Mouse (Mus musculus): ENCODE results near the gene Hmcn2.

The Hmcn2 gene

DNA sequence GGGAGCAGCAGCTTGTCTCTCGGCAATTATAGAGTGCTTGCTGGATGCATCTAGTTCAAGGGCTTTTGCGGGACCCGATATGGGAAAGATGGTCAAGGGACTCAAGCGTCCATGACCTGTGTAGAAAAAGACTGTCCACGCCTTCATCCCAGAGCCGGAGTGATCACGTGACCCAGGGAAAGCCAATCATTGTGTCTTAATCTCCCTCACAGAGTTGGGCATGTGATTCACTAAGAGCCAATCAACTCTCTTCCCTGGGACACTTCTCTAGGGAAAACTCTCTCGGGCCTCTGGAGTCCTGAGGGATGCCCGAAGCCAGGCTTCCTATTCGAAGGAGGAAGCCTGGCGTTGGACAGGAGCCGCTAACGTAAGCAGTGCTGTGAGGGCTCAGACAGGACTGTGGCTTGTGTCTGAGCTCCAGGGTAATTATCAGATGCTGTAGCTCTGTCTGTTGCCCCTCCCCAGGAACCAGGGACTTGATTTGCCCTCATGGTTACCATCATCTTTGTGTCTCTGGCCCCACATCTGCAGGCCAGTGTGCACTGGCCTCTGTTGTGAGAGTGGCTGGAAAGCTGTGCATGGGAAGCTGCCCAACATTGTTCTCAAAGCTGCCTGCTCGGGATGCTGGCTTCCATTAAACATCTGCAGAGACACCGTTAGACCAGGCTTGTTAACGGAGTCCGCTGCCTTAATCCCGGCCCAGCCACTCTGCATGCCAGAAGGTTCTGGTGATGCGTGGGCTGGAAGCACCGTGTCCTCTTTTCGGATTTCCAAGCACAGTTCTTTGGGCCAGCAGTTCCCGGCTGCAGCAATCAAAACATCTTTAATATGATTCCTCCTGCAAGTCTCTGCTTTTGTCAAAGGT, 9.2 kb upstream of the Hmcn2 start:
- in situ Hi-C loops (cut with MboI, MseI), result no loop called here

DNA sequence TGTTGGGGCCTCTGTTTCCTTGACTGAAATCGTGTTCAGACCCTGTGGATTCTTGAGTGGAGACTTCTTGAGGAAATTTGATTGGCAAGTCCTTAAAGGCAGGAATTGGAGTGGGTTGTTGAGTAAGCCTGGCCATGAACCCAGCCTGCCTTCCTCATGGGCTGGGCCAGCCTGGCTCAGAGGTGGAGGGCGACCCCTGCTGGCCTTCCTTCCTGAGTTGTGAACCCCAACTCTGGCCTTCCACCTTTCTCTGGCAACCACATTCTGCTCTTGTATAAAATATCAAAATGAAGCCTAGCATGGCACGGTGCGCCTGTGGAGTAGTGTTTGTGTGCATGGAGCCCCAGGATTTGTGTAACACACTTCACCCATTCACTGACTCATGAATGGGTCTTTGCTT, 8.5 kb upstream of the Hmcn2 start:
- in situ Hi-C loops (cut with MboI, MseI), result no loop called here

DNA sequence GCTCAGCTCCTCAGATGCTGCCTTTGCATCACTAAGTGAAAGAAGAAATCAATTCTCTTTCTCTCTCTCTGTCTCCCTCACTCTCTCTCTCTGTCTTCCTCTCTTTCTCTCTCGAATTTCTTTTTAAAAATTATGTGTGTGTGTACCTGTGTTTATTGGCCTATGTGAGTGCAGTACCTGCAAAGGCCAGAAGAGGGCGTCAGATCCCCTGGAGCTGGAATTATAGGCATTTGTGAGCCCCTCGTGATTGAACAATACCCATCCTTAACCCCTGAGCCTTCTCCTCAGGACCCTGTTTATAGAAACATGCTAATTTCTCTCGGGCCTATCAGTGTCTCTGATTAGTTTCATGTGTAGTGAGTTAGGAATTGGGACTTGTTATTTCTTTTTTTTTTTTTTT, 6.0 kb upstream of the Hmcn2 start:
- in situ Hi-C loops (cut with MboI, MseI), result no loop called here

DNA sequence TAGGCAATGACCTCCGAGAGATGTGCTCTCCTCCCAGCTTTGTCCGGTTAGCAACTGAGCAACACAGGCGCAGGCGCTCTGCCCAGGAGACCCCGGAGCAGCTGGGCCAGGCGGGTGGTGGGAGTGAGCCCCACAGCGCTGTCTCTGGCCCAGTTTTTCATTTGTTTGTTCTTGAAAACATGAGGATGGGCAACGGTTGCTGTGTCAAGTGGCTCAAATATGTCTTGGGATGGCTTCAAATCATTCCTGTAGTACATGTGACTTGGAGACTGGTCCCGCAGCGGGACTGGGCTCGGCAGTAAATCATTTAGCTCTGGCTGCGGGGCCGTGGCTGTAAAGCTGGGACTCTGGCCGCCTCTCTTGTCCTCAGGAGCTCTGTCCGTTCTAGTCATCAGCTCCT, 4.7 kb upstream of the Hmcn2 start:
- in situ Hi-C loops (cut with MboI, MseI), result no loop called here

GRCm38 (mm10) chr2:31318162-31318561, 3.9 kb downstream of the Hmcn2 start:
- in situ Hi-C loops (cut with MboI, MseI), result no loop called here

DNA sequence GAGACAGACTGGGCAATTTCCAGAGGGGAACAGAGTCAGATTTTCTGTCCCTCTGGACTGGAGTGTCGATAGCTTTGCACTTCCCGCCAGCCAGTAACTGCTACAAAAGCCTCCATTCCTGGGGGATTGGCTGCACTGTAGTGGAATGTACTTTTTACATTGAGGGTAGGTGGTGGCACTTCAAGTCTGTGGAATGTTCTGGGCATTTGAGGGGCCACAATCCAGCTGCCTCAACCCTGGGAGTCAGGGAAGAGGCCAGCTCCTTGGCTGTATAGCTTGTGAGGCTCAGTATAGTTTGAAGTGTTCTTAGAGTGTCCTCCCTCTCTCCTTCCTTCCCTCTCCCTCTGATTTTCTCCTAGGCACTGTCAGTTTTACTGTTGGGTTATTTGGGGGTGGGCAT, 5.0 kb downstream of the Hmcn2 start:
- in situ Hi-C loops (cut with MboI, MseI), result no loop called here

- in situ Hi-C loops (cut with MboI, MseI), result loop anchor here (25.0 kb wide), 1 partner anchor 1790 kb away; no protein-coding TSS in a partner anchor
Observed at GRCm38 (mm10) chr2:31327186-31327585, 13.0 kb downstream of the Hmcn2 start.

DNA sequence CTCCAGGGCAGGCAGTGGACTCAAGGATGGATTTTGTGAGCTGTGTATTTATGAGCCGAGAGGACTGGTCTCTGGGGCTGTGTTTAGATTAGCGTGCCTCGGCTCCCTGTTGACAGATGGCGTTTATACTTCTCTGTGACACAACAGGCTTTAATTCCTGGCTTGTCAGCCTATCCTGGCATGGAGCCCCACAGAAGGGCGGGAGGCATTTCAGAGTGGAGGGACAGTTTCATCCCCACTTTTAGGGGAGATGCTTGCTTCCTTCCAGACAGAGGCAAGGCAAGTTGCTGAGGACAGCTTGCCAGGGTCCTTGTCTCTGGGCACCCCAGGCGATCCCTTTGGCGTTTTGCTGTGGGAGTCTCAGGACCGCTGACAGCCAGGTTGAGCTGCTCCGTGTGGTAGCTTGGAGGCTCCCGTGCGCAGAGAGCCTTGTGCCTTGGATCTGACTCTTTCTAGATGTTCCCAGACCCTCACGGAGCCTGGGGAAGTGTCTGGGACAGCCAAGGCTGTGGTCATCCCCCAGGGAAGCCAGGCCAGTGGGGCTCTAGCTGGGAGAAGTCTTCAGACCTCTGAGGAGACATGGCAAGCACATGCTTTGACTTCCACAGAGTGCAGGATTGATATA, 23.6 kb downstream of the Hmcn2 start:
- in situ Hi-C loops (cut with MboI, MseI), result loop anchor here (25.0 kb wide), 1 partner anchor 1801 kb away; no protein-coding TSS in a partner anchor

DNA sequence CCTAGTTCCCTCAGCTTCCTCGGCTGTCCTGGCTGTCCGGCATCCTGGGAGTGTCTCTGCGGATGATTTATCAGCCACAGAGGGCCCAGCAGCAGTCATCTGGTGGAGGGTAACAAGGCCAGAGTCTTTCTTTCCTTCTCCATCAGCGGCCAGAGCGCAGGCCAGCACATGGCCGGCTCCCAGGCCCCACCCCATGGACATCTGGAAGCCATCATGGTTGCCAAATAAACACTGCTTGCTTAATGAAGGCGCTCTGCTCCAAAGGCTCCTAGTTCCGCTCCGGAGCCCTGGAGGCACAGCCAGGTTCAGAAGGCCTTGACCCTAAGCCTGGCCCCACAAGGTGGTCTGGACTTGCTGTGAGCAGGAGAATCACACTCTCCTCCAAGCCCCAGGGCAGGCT, 25.6 kb downstream of the Hmcn2 start:
- in situ Hi-C loops (cut with MboI, MseI), result loop anchor here (25.0 kb wide), 1 partner anchor 1803 kb away; no protein-coding TSS in a partner anchor

- in situ Hi-C loops (cut with MboI, MseI), result loop anchor here (25.0 kb wide), 1 partner anchor 1805 kb away; no protein-coding TSS in a partner anchor
Observed at GRCm38 (mm10) chr2:31341726-31342535, 27.7 kb downstream of the Hmcn2 start.

DNA sequence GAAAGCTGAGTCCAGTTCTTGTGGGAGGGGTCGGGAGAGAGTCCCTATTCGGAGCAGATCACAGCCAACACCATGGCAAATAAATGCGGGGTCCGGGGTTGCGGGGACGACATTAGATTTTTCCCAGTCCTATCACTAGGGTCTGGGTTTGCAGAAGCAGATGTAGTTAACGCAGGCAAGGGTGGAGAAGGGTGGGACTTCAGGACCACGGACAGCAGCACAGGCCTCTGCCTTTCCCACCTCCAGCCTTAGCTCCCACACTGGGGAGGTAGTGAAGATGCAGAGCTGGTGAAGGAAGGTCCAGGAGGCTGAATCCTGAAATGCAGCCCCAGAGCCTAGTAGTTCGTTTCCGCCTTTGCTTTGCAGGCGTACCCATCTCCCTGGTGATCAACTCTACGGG, 31.9 kb downstream of the Hmcn2 start:
- in situ Hi-C loops (cut with MboI, MseI), result loop anchor here (25.0 kb wide), 1 partner anchor 1809 kb away; no protein-coding TSS in a partner anchor

DNA sequence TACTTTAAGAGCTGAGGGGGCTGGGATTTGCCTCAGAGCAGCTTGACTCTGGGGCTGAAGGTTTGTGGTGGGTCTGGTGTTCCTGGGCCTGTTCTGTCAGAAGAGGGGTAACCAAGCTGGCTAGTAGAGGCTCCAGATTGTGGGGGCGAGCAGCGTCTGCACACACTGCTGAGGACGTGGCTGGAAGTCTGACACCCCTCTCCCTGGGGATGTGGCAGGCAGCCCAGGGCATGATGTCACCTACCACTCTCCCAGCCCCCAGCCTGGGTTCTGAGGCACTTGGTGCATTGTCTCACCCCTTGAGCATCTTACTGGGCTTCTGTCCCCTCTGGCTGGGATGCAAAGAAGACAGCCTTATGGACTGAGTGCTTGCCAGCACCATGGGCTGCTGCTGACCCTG, 34.2 kb downstream of the Hmcn2 start:
- in situ Hi-C loops (cut with MboI, MseI), result loop anchor here (25.0 kb wide), 1 partner anchor 1811 kb away; no protein-coding TSS in a partner anchor

GRCm38 (mm10) chr2:31348850-31349249, 34.6 kb downstream of the Hmcn2 start:
- in situ Hi-C loops (cut with MboI, MseI), result loop anchor here (25.0 kb wide), 1 partner anchor 1812 kb away; no protein-coding TSS in a partner anchor

DNA sequence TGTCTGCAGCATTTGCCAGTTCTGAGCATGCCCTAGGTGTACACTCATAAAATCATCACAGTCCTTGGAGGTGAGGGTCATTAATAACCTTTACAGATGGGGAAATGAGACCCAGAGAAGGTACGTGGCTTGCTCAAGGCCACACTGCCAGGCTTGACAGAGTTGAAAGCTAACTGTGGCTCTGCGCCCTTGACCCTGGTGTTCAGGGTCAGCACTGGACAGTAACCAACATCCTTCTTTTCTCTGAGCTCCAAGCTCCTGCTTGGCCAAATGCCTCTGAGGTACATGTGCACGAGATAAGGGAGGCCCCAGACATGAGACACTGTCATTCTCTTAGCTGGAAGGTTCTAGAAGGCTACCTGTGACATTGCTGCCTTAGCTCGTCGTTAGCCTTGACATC, 42.6 kb downstream of the Hmcn2 start:
- in situ Hi-C loops (cut with MboI, MseI), result no loop called here

GRCm38 (mm10) chr2:31359316-31359715, 45.1 kb downstream of the Hmcn2 start:
- in situ Hi-C loops (cut with MboI, MseI), result no loop called here

DNA sequence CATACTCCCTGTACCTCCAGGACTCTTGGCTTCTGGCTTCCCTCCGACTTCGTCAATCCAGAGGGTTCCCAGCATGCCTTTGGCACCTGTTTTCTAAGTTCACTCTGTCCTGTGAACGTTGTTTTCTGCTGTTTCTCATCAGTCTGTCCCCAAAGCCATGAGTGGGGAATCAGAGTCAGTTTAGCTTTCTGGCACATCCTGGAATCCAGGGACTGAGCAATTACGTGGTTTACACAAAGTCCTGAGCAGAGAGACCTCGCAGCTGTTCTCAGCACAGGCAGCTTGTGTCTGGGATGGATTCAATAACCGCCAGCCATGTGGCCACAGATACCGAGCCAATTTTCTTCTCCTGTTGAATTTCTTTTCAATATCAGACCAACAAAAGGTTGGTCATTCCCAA, 53.0 kb downstream of the Hmcn2 start:
- in situ Hi-C loops (cut with MboI, MseI), result no loop called here

DNA sequence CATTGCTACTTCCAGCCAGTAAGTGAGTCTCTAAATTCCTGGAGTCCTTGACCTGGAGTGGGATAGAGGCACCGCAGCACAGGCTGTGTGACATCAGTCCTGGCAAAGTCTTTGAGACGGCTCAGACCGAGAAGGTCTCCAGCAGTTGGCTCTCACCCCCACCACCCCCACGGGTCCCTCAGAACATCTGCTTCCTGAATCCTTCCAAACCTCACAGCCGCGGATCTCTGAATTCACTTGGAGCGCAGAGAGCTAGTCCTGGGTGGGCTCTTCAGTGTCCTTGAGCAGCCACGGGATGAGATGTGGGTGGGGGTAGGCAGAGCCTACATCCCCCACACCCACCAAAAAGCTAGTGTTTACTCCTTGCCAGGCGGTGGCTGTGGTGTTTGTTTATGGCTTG, 57.2 kb downstream of the Hmcn2 start:
- in situ Hi-C loops (cut with MboI, MseI), result loop anchor here (10.0 kb wide), 1 partner anchor 177 kb away; no protein-coding TSS in a partner anchor

- in situ Hi-C loops (cut with MboI, MseI), result loop anchor here (10.0 kb wide), 1 partner anchor 177 kb away; no protein-coding TSS in a partner anchor
Observed at GRCm38 (mm10) chr2:31372186-31372585, 58.0 kb downstream of the Hmcn2 start.

GRCm38 (mm10) chr2:31374415-31374814, 60.2 kb downstream of the Hmcn2 start:
- in situ Hi-C loops (cut with MboI, MseI), result loop anchor here (10.0 kb wide), 1 partner anchor 180 kb away; no protein-coding TSS in a partner anchor

DNA sequence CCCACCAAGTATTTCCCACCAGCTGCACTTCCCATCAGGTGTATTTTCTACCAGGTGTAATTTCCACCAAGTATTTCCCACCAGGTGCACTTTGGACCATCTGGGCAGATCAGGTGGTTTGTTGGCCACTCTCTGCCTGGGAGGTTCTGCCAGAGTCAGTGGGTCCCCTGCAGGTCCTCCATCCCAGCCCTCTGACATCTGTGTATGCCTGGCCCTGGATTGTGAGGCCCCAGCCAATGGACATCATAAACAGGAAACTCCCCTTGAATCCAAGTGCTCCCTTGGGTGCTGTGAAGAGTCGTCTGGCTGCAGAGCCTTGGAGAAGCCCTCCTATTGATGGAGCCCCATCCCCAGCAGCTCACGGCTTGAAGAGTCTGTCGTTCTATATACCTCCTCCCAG, 61.8 kb downstream of the Hmcn2 start:
- in situ Hi-C loops (cut with MboI, MseI), result loop anchor here (10.0 kb wide), 1 partner anchor 181 kb away; no protein-coding TSS in a partner anchor

- in situ Hi-C loops (cut with MboI, MseI), result loop anchor here (10.0 kb wide), 1 partner anchor 183 kb away; no protein-coding TSS in a partner anchor
Observed at GRCm38 (mm10) chr2:31377481-31377880, 63.3 kb downstream of the Hmcn2 start.
